Mouse (Mus musculus) adrenal gland, postnatal 10 days (tissue): ENCODE measurements around the gene Camta1. TPM values are rescaled to one million over a fixed set of nuclear protein-coding genes. Genes with fewer than 3 reads are reported as not detected.

Experiments
- DNase-seq: peaks from one replicate; pipeline ENCODE4 v3.0.0; 2021; ENCODE audit warnings: mixed read lengths
- long read RNA-seq, 2 experiments: library from polyadenylated mRNA; stranded (forward); transcript quantifications; one replicate each; pipeline ENCODE4 v2.0.0; 2021
- total RNA-seq, 2 experiments: library from RNA; stranded (reverse); gene quantifications; 2 replicates each; pipeline ENCODE4 v1.2.3; 2021

Gene Camta1
- total RNA-seq, result 10 to 100 TPM; 46.3 to 50.3 TPM
- long read RNA-seq, experiment 1, full-length matches to known transcripts, result 36 of 44 reads
- long read RNA-seq, experiment 1, partial matches to known transcripts, result 2 of 44 reads
- long read RNA-seq, experiment 1, other reads (novel, unspliced or antisense), result 6 of 44 reads
- long read RNA-seq, experiment 2, transcript Camta1-206 (3 exons, 506 nt), result minor isoform, 6 of 58 reads
- long read RNA-seq, experiment 2, transcript Camta1-212 (4 exons, 2,198 nt), result major isoform, 38 of 58 reads
- long read RNA-seq, experiment 2, partial matches to known transcripts, result 5 of 58 reads
- long read RNA-seq, experiment 2, other reads (novel, unspliced or antisense), result 9 of 58 reads

- DNase-seq, result peak; percentile 100
These were observed at the start of gene Camta1 for GRCm38 (mm10) chr4:151861806-151862739. Camta1 (minus strand) TSS chr4:151861876.

GRCm38 (mm10) chr4:151908809-151909208 lies 47.1 kb upstream of the Camta1 start:
- DNase-seq, result no peak

DNA sequence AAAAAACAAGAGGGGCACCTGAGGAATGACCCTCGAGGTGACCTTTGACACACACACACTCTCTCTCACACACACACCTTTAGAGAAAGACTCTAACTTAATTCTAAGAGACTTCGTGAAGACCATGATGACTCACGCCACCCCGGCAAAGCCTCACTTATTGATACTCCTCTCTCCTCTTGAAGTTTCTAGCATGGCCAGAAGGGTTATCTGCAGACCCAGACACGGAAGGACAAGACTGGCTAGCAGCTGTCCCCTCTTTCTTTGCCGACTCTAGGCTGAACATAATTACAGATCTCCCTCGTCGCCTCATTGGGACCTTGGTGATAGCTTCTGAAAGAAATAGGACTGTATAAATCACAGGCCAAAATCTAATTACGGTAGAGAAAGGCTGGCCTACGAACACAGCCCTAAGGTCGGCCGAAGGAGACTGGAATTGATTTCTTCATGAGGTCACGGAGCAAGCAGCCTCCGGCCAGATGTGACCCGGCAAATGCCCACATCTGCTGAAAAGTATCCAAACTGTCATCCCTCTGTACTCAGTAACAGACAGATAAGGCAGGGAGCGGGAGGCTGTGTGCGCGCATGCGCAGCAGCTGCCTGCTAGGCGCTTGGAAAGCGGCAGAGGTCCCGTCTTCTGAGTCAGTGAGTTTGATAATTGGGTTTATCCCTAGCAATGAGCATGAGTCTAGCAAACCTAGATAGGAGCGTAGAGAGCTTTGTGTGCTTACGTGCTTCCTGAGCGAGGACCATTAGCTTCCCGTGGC lies 46.1 kb upstream of the Camta1 start:
- DNase-seq, result peak; percentile 25

- no peak for DNase-seq
These were observed 43.9 kb upstream of the Camta1 start for GRCm38 (mm10) chr4:151905621-151906020.

DNA sequence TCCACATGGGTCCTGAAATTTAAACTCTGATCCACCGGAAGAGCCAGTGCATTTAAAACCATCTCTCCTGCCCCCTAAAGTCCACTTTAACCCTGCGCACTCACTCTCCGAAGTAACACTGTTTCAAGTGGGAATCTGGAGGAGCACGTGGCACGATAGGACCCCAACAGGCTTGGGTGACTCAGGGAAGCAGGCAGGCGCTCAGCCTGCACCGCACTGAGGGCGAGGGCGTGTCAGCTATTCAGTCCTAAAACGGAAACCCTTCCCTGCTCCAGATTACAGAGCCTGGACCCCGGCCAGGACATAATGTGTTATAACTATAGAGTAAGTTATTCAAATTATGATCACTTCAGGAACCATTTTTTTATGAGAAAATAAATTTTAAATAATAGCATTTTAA lies 42.4 kb upstream of the Camta1 start:
- peak; percentile 43 for DNase-seq

DNA sequence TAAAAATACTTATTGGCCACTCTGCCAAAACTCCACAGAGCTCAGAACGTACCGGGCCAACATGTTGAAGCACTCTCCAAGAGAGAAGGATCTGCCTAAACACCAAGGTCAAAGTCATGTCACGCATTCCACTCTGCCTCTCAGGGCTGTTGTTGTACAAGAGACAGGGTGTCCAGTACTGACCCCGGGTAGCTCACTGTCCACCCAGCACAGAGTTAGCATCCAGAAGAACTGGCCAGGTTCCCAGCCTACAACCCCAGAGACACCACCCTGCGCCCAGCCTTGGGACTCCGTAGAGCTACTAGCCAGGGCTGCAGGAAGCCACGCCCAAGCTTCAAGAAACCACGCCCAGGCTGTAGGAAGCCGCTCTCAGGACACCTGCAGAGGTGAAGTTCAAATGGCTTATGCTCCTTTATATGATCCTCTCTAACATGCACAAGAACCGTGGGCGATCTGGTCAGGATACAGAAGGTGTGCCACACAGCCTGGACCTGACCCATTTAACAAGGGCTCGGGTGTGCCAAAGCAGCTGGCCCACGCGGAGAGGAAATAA lies 41.1 kb upstream of the Camta1 start:
- peak; percentile 81 for DNase-seq

DNA sequence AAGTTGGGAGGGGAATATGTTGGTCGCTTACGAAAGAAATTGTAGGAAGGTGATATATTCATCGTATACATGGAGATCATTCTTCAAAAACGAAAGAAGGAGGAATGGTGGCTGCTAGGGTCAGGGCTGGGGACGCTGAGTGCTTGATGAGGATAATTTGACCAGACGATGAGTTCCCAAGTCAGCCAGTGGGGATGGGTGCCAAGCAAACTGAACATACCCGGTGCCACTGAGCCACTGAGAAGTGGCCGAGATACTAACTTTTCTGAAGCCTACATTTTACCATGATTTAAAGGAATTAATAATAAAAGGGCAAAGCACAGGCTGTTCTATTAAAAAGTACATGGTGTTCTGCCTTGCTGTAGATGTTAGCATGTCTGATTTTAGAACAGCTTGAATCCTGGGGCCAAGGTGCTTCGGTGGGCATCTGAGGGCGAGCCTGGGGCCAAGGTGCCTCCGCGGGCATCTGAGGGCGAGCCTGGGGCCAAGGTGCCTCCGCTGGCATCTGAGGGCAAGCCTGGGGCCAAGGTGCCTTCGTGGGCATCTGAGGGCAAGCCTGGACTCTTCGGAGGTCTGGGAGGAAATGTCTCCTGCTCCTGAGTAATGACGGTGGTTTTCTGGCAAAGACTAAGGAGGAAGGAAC lies 40.5 kb upstream of the Camta1 start:
- DNase-seq, result no peak

GRCm38 (mm10) chr4:151901422-151901821 lies 39.7 kb upstream of the Camta1 start:
- peak; percentile 30 for DNase-seq

DNA sequence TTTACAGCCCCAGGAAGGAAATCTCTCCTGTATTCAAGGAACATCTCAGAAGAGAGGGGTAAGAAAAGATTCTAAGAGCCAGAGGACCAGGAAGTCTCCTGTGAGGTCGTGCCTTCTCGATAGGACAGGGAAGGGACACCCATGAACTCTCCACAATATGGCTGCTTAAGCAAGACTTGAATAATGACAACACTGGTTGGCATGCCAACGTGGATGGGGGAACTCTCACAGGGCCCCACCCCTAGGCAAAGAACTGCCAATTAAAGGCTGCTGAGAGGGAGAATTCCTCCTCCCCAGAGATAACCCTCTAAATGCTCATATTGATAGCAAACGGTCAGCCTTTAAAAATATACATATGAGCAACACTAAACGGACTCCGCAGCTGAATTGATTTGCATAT lies 39.1 kb upstream of the Camta1 start:
- DNase-seq, result no peak

DNA sequence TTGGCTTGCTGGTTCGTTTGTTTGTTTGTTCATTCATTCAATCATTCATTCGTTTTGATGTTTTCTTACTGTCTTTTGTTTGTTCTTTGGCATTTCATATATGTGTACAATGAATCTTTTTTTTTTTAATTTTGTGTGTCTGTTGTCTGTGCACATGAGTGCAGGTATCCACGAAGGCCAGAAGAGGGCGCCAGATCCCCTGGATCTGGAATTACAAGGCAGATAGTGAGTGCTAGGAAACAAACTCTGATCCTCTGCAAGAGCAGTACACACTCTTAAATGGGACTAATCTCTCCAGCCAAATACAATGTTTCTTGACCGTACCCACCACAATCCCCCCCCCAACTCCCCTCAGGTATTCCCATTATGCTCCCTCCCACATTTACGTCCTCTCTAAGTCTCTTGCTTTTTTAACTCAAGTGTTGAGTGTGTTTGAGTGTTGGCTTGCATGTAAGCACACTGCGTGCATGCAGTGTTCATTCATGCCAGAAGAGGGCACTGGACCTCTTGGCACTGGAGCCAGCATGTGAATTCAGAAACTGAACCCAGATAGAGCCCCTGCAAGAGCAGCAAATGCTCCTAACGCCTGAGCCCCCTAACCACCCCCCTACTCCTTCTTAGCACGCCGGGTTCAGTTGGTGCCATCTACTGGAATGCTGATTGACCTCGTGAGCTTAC lies 38.2 kb upstream of the Camta1 start:
- no peak for DNase-seq

DNA sequence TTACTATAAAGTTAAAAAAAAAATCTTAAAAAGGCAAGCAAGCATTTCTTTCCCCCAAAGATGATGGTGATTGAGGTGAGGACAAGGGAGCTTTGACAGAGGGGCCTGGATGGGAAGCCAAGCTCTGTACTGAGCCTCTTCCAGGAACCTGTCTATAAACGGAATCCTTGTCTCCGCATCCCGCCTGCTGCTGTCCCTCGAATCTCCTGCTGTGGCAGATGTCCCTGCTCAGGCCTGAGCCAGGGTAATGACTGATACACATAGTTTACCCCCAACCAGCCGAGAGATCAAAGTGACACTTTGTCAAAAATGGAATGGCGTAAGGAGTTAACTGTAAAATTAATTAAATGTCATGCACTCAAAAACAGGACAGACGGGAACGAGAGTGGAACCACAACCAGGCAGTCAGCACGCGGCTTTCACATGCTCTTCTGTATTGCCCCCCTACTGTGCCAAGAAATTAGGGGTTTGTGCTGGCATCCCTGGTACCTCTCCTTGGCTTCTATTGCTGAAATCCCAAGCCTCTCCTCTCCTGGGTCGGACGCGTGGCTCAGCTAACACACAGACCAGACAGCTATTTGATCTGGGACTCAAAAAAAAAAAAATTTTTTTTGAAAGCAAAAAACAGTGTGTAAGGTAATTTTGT lies 37.0 kb upstream of the Camta1 start:
- DNase-seq, result no peak

DNA sequence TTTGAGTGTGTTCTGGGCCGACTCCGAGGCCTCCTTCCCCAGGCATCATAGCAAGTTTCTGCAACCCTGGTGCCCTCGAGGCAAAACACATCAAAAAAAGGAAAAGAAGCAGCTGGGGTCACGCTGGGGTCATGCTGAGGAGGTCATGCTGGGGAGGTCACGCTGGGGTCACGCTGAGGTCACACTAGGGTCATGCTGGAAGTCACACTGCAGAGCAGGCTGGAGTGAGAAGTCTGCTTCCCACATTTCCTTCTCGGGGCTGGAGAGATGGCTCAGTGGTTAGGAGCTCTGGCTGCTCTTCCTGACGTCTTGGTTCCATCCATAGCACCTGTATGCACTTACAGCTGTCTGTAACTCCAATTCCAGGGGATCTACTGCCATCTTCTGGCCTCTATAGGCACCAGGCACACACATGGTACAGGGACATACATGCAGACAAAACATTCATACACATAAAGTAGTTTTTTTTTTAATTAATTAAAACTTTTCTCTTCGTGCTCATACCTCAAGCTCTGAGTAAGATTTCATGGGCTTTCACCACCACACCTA lies 35.5 kb upstream of the Camta1 start:
- no peak for DNase-seq

- DNase-seq, result no peak
These were observed 33.9 kb upstream of the Camta1 start for GRCm38 (mm10) chr4:151895624-151896023.

DNA sequence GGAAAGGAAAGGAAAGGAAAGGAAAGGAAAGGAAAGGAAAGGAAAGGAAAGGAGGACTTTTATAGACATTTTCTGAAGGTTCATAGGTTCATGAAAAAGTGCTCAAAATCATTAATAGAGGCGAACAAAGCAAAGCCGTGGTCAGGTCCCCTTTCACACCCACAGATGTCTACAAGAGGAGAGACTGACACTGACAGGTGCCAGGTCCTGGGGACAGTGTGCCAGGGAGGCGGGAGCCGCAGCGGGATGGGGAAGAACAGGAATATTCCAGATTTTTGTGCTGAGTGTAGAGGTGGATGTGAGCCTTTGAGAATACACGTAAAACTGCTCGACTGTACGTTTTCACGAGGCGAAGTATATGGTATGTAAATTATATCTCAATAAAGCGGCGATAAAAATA lies 33.2 kb upstream of the Camta1 start:
- no peak for DNase-seq

GRCm38 (mm10) chr4:151893241-151893640 lies 31.6 kb upstream of the Camta1 start:
- DNase-seq, result peak; percentile 21

- no peak for DNase-seq
These were observed 19.9 kb upstream of the Camta1 start for GRCm38 (mm10) chr4:151881590-151881989.

GRCm38 (mm10) chr4:151880044-151880690 lies 18.5 kb upstream of the Camta1 start:
- DNase-seq, result no peak

GRCm38 (mm10) chr4:151876400-151876799 lies 14.7 kb upstream of the Camta1 start:
- no peak for DNase-seq

DNA sequence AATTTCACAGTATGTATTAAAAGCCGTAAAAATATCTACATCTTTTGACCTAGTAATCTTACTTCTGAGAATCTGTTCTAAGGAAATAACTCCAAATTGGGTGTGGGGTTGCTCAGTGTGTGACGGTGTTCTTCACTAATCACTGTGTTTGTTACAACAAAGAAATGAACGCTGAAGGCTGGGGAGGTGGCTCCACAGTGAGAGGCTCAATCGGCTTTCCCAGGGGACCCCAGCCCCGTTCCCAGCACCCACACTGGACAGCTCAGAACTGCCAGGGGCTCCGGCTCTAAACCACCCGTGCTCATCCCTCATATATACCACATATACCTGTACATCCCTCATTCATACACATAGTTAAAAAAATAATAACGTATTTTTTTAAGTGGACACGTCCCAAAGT lies 1.8 kb upstream of the Camta1 start:
- no peak for DNase-seq

GRCm38 (mm10) chr4:151861471-151861805 lies 238 bp downstream of the Camta1 start:
- DNase-seq, result no peak
